Mouse (Mus musculus) gastrocnemius, postnatal 25 days (tissue): ENCODE data around the gene Scyl1. TPM values are rescaled to one million over a fixed set of nuclear protein-coding genes. Genes with fewer than 3 reads are reported as not detected.
A peak's percentile ranks its signal among the peaks of the same experiment; 100 is the strongest.

Experiments used
- DNase-seq: peaks from one replicate; pipeline ENCODE4 v3.0.0; 2022
- total RNA-seq, 2 experiments: library from RNA; stranded (reverse); gene quantifications; 1 replicate in 1 of 2; 2 replicates in 1 of 2; pipeline ENCODE4 v1.2.3; 2021

The Scyl1 gene
- total RNA-seq, 2 experiments from 2014 or later: 62.2 to 62.8 TPM

GRCm38 (mm10) chr19:5715793-5716688, 55.2 kb downstream of the Scyl1 start:
- no peak for DNase-seq

GRCm38 (mm10) chr19:5713730-5714129, 57.5 kb downstream of the Scyl1 start:
- DNase-seq: peak; percentile 85

DNA sequence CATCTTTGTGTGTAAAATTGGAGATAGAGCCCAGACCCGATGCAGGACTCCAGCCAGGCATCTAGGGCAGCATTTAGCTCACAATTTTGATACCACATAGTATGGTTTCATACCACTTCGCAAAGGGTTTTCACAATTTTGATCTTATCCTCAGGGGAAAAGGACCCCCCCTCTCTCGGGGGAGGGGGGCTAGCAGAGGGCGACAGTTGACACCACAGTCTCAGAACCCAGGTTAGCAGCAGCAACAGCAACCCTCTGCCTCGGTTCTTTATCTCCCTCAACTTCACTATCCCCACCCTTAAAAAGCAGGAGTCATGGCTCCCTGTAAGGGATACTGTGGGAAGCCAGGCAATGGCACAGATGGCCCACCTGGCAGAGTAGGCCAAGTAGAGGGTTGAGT, 58.0 kb downstream of the Scyl1 start:
- DNase-seq: no peak

DNA sequence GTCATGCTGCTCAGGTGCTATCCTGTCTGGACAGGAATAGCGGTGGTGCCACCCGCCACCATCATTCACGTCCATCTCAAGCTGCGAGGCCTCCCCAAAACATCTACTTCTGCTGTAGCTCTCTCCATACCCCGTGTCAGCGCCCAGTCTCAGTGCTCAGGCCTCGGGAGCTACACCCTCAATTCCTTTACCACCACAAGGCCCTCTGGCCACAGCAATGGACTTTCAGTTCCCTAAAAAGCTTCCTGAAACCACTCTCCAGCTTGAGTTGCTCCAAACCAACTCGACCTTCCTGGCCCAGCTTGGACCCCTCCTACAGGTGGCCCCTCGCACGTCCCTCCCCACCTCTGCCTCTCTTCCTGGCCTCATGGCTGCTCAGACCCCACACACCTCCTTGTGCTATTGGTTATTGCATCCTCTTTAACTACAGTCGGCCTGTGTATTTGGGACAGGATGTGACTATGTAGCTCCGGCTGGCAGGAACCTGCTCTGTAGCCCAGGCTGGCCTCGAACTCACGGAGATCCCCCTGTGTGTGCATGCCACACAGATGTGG, 59.2 kb downstream of the Scyl1 start:
- no peak for DNase-seq

DNA sequence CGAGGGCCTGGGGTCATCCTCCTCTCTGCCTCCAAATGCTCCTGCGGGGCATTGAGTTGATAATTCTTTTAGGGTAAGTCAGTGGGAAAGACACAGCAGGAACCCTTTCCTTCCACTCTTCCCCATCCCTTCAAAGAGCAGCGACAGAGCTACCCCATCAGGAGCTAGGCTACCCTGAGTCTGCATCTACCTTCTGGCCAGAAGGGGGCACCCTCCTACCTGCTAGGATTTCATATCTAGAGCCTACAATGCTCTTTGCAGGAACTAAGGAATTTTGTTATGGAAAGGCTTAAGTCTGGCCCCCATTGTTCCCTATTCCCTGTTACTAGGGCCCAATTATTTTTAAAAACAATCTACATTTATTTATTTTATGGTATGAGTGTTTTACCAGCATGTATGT, 60.0 kb downstream of the Scyl1 start:
- no peak for DNase-seq

- DNase-seq: no peak
These were observed 60.6 kb downstream of the Scyl1 start for GRCm38 (mm10) chr19:5710581-5710980.

DNA sequence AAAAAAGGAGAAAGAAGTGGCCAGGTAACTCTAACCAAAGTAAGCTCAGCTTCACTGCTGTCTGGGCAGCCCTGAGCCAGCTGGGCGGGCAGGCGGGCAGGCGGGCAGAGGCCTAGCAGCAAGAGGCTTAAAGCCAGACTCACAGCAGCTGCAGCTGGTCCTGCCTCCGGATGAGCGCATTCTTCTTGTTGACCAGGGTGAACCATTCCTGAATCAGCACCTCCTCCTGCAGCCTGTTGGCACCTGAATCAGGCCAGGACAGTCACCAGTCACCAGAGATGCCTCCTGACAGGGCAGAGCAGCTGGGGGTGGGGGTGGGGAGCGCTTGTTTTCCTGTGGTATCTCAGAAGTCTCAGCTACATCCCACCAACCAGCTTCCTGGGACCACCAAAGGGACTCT, 61.2 kb downstream of the Scyl1 start:
- DNase-seq: no peak

Other genes starting within 250 kb of the Scyl1 start
- gene Ovol1, start 210.8 kb downstream of the Scyl1 start, total RNA-seq: not detected
- 1 to 10 TPM; 1.4 to 1.5 TPM for gene Ap5b1, start 203.4 kb downstream of the Scyl1 start, total RNA-seq
- 10 to 100 TPM; 45.2 to 47.1 TPM for gene Rnaseh2c, start 169.5 kb downstream of the Scyl1 start, total RNA-seq
- gene Kat5, start 161.2 kb downstream of the Scyl1 start, total RNA-seq: 10 to 100 TPM; 15.6 to 15.7 TPM
- 10 to 100 TPM; 12.5 to 13.7 TPM for gene Rela, start 133.9 kb downstream of the Scyl1 start, total RNA-seq
- 10 to 100 TPM in 1 of 2 experiments, 1 to 10 TPM in 1; 10.0 to 11.5 TPM for gene Sipa1, start 107.7 kb downstream of the Scyl1 start, total RNA-seq
- gene Map3k11, start 82.7 kb downstream of the Scyl1 start, total RNA-seq: 10 to 100 TPM in 1 of 2 experiments, 1 to 10 TPM in 1; 8.3 to 10.9 TPM
- gene Pcnx3, start 82.5 kb downstream of the Scyl1 start, total RNA-seq: 10 to 100 TPM; 13.5 to 13.8 TPM
- not detected for gene Kcnk7, start 67.1 kb downstream of the Scyl1 start, total RNA-seq
- gene Ehbp1l1, start 45.1 kb downstream of the Scyl1 start, total RNA-seq: 100 to 1,000 TPM; 241 to 266 TPM
- 10 to 100 TPM; 24.7 to 24.9 TPM for gene Fam89b, start 41.8 kb downstream of the Scyl1 start, total RNA-seq
- 10 to 100 TPM; 45.7 to 49.6 TPM for gene Ltbp3, start 30.5 kb downstream of the Scyl1 start, total RNA-seq
- 1 to 10 TPM; 3.7 to 6.4 TPM for gene Frmd8, start 103.9 kb upstream of the Scyl1 start, total RNA-seq
- 1 to 10 TPM in 1 of 2 experiments, under 1 TPM in 1; 0.59 to 1.3 TPM for gene Slc25a45, start 106.4 kb upstream of the Scyl1 start, total RNA-seq
- gene Tigd3, start 122.7 kb upstream of the Scyl1 start, total RNA-seq: under 1 TPM; 0.15 to 0.35 TPM
- 10 to 100 TPM; 80.6 to 83.5 TPM for gene Dpf2, start 141.6 kb upstream of the Scyl1 start, total RNA-seq
- gene Cdc42ep2, start 153.4 kb upstream of the Scyl1 start, total RNA-seq: 10 to 100 TPM; 12.0 to 13.0 TPM
- 10 to 100 TPM in 1 of 2 experiments, 1 to 10 TPM in 1; 9.2 to 10.8 TPM for gene Pola2, start 192.8 kb upstream of the Scyl1 start, total RNA-seq
- gene Slc22a20, start 214.7 kb upstream of the Scyl1 start, total RNA-seq: not detected
- gene Capn1, start 244.5 kb upstream of the Scyl1 start, total RNA-seq: 10 to 100 TPM; 76.8 to 81.5 TPM